Mouse (Mus musculus) cerebellum, adult 2 months (tissue): ENCODE data around the gene Vmac.

Experiments
- CTCF ChIP-seq: fragments of 200-500 bp; IDR thresholded peaks from 2 replicates; pipeline ENCODE4 v1.5.1; 2011; ENCODE audit warnings: low read depth, mild to moderate bottlenecking, control low read depth, low read length, moderate library complexity, borderline replicate concordance; ENCODE audit not compliant: insufficient read depth
- POLR2A ChIP-seq: fragments of 200-500 bp; IDR thresholded peaks from 2 replicates; pipeline ENCODE4 v1.6.1; 2011; ENCODE audit warnings: low read length, control low read depth, borderline replicate concordance; ENCODE audit not compliant: insufficient read depth

DNA sequence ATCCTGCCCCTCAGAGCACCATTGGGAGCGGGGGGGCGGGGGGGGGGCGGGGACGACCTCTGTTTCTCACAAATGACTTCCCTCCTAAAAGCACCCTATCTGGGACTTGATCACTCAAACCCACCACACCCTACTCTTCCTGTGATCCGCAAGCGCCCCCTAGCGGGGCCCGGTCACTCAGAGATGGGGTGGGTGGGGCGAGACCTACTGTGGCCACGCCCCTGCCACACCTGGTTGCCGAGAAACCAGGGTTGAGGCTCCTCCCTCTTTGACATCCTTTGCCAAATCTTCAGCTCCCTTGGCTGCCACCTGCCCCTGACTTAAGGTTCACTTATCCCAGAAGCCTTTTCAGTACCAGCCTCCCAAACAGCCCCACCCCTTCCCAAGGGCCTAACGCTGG lies 40.3 kb upstream of the Vmac start:
- TF ChIP-seq CTCF (peak; percentile 48; the same call in 1 of the 2 replicates), POLR2A (no peak)
